Mouse (Mus musculus) lung, postnatal 0 days (tissue): Measurements from ENCODE around the gene Utp4.

Experiments used
- CTCF ChIP-seq: IDR thresholded peaks from 2 replicates; pipeline ENCODE4 v1.5.1; 2016; ENCODE audit warnings: antibody characterized with exemption, mild to moderate bottlenecking
- EP300 ChIP-seq: IDR thresholded peaks from 2 replicates; pipeline ENCODE4 v1.6.1; 2016; ENCODE audit warnings: antibody characterized with exemption, mild to moderate bottlenecking, control low read depth

GRCm38 (mm10) chr8:106935324-106935869 is 42.0 kb downstream of the Utp4 start, which contains the start of gene Sntb2:
- TF ChIP-seq CTCF, result no peak
- TF ChIP-seq EP300, result no peak
